Mouse (Mus musculus) stomach, postnatal 0 days (tissue): Measurements from ENCODE around the gene Fbxl2.

Experiments used
- CTCF ChIP-seq: IDR thresholded peaks from 2 replicates; pipeline ENCODE4 v1.5.1; 2016; ENCODE audit warnings: antibody characterized with exemption, low read depth, mild to moderate bottlenecking, moderate library complexity
- EP300 ChIP-seq: optimal IDR thresholded peaks from 2 replicates; pipeline ENCODE3; 2016; ENCODE audit warnings: antibody characterized with exemption

- TF ChIP-seq CTCF (no peak), EP300 (no peak)
These were observed 66.6 kb downstream of the Fbxl2 start for GRCm38 (mm10) chr9:113979356-113979755.
